Mouse (Mus musculus): ENCODE measurements around the gene Kri1. TPM values are rescaled to one million over a fixed set of nuclear protein-coding genes. Genes with fewer than 3 reads are reported as not detected.

Gene Kri1
- polyA plus RNA-seq (2015; fragmentation: Illumina TruSeq; extraction: RNeasy Lipid Tissue Mini Kit (QIAGEN cat#74804); ENCODE audit: insufficient read depth, low replicate concordance): 70.9 TPM

GRCm38 (mm10) chr9:21287571-21288402 is at the start of gene Kri1:
Gene Kri1 (minus strand): TSS chr9:21287969.

GRCm38 (mm10) chr9:21320619-21321512 is 33.1 kb upstream of the Kri1 start, which contains the start of gene Slc44a2:
Gene Slc44a2 (plus strand): TSS chr9:21320698.

GRCm38 (mm10) chr9:21312134-21312533 is 24.4 kb upstream of the Kri1 start, which contains the start of gene Ap1m2:
Gene Ap1m2 (minus strand): TSS chr9:21312337.

GRCm38 (mm10) chr9:21291022-21291787 is 3.4 kb upstream of the Kri1 start, which contains the start of gene Cdkn2d:
Gene Cdkn2d (minus strand): TSS chr9:21291407.

GRCm38 (mm10) chr9:21265000-21265561 is 22.7 kb downstream of the Kri1 start, which contains the start of gene Atg4d:
Gene Atg4d (plus strand): TSS chr9:21265293.

GRCm38 (mm10) chr9:21248326-21248725 is 39.4 kb downstream of the Kri1 start, which contains the start of gene S1pr5:
Gene S1pr5 (minus strand): TSS chr9:21248443.

GRCm38 (mm10) chr9:21238733-21239464 is 48.9 kb downstream of the Kri1 start, which contains the start of gene Keap1:
Gene Keap1 (minus strand): TSS chr9:21239361.

Other genes with a start within 250 kb of the Kri1 start
- 0.33 TPM for gene Zglp1, start 220.9 kb downstream of the Kri1 start, polyA plus RNA-seq (2015; fragmentation: Illumina TruSeq; extraction: RNeasy Lipid Tissue Mini Kit (QIAGEN cat#74804); ENCODE audit: insufficient read depth, low replicate concordance)
- not detected for gene Gm49373, start 214.9 kb downstream of the Kri1 start, polyA plus RNA-seq (2015; fragmentation: Illumina TruSeq; extraction: RNeasy Lipid Tissue Mini Kit (QIAGEN cat#74804); ENCODE audit: insufficient read depth, low replicate concordance)
- gene Fdx1l, start 214.4 kb downstream of the Kri1 start, polyA plus RNA-seq (2015; fragmentation: Illumina TruSeq; extraction: RNeasy Lipid Tissue Mini Kit (QIAGEN cat#74804); ENCODE audit: insufficient read depth, low replicate concordance): 21.1 TPM
- gene Gm38431, start 196.0 kb downstream of the Kri1 start, polyA plus RNA-seq (2015; fragmentation: Illumina TruSeq; extraction: RNeasy Lipid Tissue Mini Kit (QIAGEN cat#74804); ENCODE audit: insufficient read depth, low replicate concordance): 1.5 TPM
- 26.0 TPM for gene Raver1, start 196.0 kb downstream of the Kri1 start, polyA plus RNA-seq (2015; fragmentation: Illumina TruSeq; extraction: RNeasy Lipid Tissue Mini Kit (QIAGEN cat#74804); ENCODE audit: insufficient read depth, low replicate concordance)
- 33.0 TPM for gene Tyk2, start 156.7 kb downstream of the Kri1 start, polyA plus RNA-seq (2015; fragmentation: Illumina TruSeq; extraction: RNeasy Lipid Tissue Mini Kit (QIAGEN cat#74804); ENCODE audit: insufficient read depth, low replicate concordance)
- 112 TPM for gene Cdc37, start 138.0 kb downstream of the Kri1 start, polyA plus RNA-seq (2015; fragmentation: Illumina TruSeq; extraction: RNeasy Lipid Tissue Mini Kit (QIAGEN cat#74804); ENCODE audit: insufficient read depth, low replicate concordance)
- 8.6 TPM for gene Pde4a, start 122.3 kb downstream of the Kri1 start, polyA plus RNA-seq (2015; fragmentation: Illumina TruSeq; extraction: RNeasy Lipid Tissue Mini Kit (QIAGEN cat#74804); ENCODE audit: insufficient read depth, low replicate concordance)
- 18.0 TPM for gene Keap1, start 48.6 kb downstream of the Kri1 start, polyA plus RNA-seq (2015; fragmentation: Illumina TruSeq; extraction: RNeasy Lipid Tissue Mini Kit (QIAGEN cat#74804); ENCODE audit: insufficient read depth, low replicate concordance)
- gene S1pr5, start 39.5 kb downstream of the Kri1 start, polyA plus RNA-seq (2015; fragmentation: Illumina TruSeq; extraction: RNeasy Lipid Tissue Mini Kit (QIAGEN cat#74804); ENCODE audit: insufficient read depth, low replicate concordance): 3.4 TPM
- 8.0 TPM for gene Atg4d, start 22.7 kb downstream of the Kri1 start, polyA plus RNA-seq (2015; fragmentation: Illumina TruSeq; extraction: RNeasy Lipid Tissue Mini Kit (QIAGEN cat#74804); ENCODE audit: insufficient read depth, low replicate concordance)
- 23.0 TPM for gene Cdkn2d, start 3.4 kb upstream of the Kri1 start, polyA plus RNA-seq (2015; fragmentation: Illumina TruSeq; extraction: RNeasy Lipid Tissue Mini Kit (QIAGEN cat#74804); ENCODE audit: insufficient read depth, low replicate concordance)
- 4.0 TPM for gene Ap1m2, start 24.4 kb upstream of the Kri1 start, polyA plus RNA-seq (2015; fragmentation: Illumina TruSeq; extraction: RNeasy Lipid Tissue Mini Kit (QIAGEN cat#74804); ENCODE audit: insufficient read depth, low replicate concordance)
- gene Slc44a2, start 32.7 kb upstream of the Kri1 start, polyA plus RNA-seq (2015; fragmentation: Illumina TruSeq; extraction: RNeasy Lipid Tissue Mini Kit (QIAGEN cat#74804); ENCODE audit: insufficient read depth, low replicate concordance): 243 TPM
- gene Ilf3, start 79.9 kb upstream of the Kri1 start, polyA plus RNA-seq (2015; fragmentation: Illumina TruSeq; extraction: RNeasy Lipid Tissue Mini Kit (QIAGEN cat#74804); ENCODE audit: insufficient read depth, low replicate concordance): 61.6 TPM
- gene Qtrt1, start 123.9 kb upstream of the Kri1 start, polyA plus RNA-seq (2015; fragmentation: Illumina TruSeq; extraction: RNeasy Lipid Tissue Mini Kit (QIAGEN cat#74804); ENCODE audit: insufficient read depth, low replicate concordance): 11.4 TPM
- gene Dnm2, start 136.9 kb upstream of the Kri1 start, polyA plus RNA-seq (2015; fragmentation: Illumina TruSeq; extraction: RNeasy Lipid Tissue Mini Kit (QIAGEN cat#74804); ENCODE audit: insufficient read depth, low replicate concordance): 78.1 TPM
- 4.4 TPM for gene Tmed1, start 222.3 kb upstream of the Kri1 start, polyA plus RNA-seq (2015; fragmentation: Illumina TruSeq; extraction: RNeasy Lipid Tissue Mini Kit (QIAGEN cat#74804); ENCODE audit: insufficient read depth, low replicate concordance)
- 147 TPM for gene AB124611, start 238.2 kb upstream of the Kri1 start, polyA plus RNA-seq (2015; fragmentation: Illumina TruSeq; extraction: RNeasy Lipid Tissue Mini Kit (QIAGEN cat#74804); ENCODE audit: insufficient read depth, low replicate concordance)